Comparison of ENCODE assay signal across 10 mouse cellular contexts in the genomic region with DNA sequence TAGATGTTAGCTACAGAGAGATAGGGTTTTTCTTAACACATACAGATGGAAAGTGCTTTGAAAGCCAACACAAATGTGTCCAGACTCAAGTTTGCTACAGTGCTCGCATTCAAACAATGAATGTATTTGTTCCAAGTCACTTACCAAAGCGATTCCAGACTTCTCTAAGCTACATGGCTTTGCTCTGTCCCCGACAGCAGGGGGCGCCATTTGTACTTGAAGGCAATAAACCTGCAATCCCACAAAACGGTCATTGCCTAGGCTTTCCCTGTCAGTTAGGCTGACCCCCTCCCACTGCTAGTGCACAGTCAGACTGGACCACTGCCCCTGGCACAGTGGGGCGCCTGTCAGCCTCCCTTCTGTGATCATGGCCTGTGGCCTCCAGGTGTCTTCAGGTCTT. TPM values are rescaled to one million over a fixed set of nuclear protein-coding genes. Genes with fewer than 3 reads are reported as not detected.
DNase-seq lines count a peak whose midpoint lies in the region; ATAC-seq and TF ChIP-seq lines count a peak whose summit lies in the region.
"Had no signal": no experiment of that assay in that cellular context is flagged by ENCODE, and none has a peak within 500 bp of the region (broad histone marks: within the 10 kb centered on the region; RNA-seq: fewer than 3 reads in every experiment).

No protein-coding gene starts in this region.

- no peak overlapping the region for H3K27ac ChIP-seq in left cerebral cortex, adult 2 months
- H3K27ac ChIP-seq: limb, embryonic 13.5 days had no signal

- intact Hi-C loops in left cerebral cortex, adult 2 months (cut with DNase I), result loop anchor here (10.0 kb wide), 1 partner anchor 325 kb away; the partner anchor contains the start of genes Frs3 and Tomm6

- H3K4me3 ChIP-seq in left cerebral cortex, adult 2 months, result no peak overlapping the region
- H3K4me3 ChIP-seq: embryonic facial prominence, embryonic 13.5 days; limb, embryonic 13.5 days had no signal

- no peak; the same call in 1 of the 2 replicates for ATAC-seq in frontal cortex, adult (ENCODE audit: low TSS enrichment)
- ATAC-seq in inflammation-experienced regulatory T-cells, adult 6 months, result no peak

- TF ChIP-seq CTCF in left cerebral cortex, adult 2 months (IDR thresholded peaks at IDR 0.05), result peak; percentile 65

- peak; percentile 34 to 46 for DNase-seq in frontal cortex, postnatal 36 days (ENCODE audit: low spot score in 2 of 2)
- DNase-seq in right cerebral cortex, adult 2 months (ENCODE audit: low spot score in 2 of 2), result peak; percentile 27 to 53
- DNase-seq in right cerebral cortex, postnatal 36 days (ENCODE audit: low spot score in 2 of 2), result no peak
- DNase-seq in embryo, embryonic 10.5 days (ENCODE audit: low spot score), result peak; percentile 49
- DNase-seq in left cerebral cortex, adult 2 months (ENCODE audit: extremely low spot score in 1 of 2, low spot score in 2 of 2), result peak in 1 of 2 experiments; percentile 31
- peak; percentile 60 for DNase-seq in retina, embryonic 14.5 days (ENCODE audit: low spot score)

RNA-seq across cellular contexts. Expression of gene Mrps10, which starts 8.7 kb away (rescaled TPM):
- 10 to 100 TPM; 28.4 to 29.1 TPM for total RNA-seq in left cerebral cortex, adult 2 months (2021)
- polyA plus RNA-seq in inflammation-experienced regulatory T-cells, adult 6 months (2017; shearing (Covaris generic)), result 10 to 100 TPM; 31.5 to 34.9 (median 33.0) TPM

RNA-seq across cellular contexts. Expression of gene Guca1b, which starts 25.2 kb away (rescaled TPM):
- 1 to 10 TPM; 1.8 to 2.9 TPM for total RNA-seq in left cerebral cortex, adult 2 months (2021)
- polyA plus RNA-seq in inflammation-experienced regulatory T-cells, adult 6 months (2017; shearing (Covaris generic)), result 1 to 10 TPM in 2 of 3 experiments, under 1 TPM in 1; 0.29 to 1.8 (median 1.1) TPM

RNA-seq across cellular contexts. Expression of gene Guca1a, which starts 40.4 kb away (rescaled TPM):
- not detected for total RNA-seq in left cerebral cortex, adult 2 months (2021)
- not detected for polyA plus RNA-seq in inflammation-experienced regulatory T-cells, adult 6 months (2017; shearing (Covaris generic))

Comparison
In these comparisons a context has a peak if more than half of its experiments do, and no peak if none do; other contexts are left out.
1. DNase-seq: peak in frontal cortex, postnatal 36 days (2 of 2), right cerebral cortex, adult 2 months (2 of 2), embryo, embryonic 10.5 days (single experiment) and retina, embryonic 14.5 days (single experiment); none in right cerebral cortex, postnatal 36 days (0 of 2).